Mouse (Mus musculus) liver, embryonic 14.5 days (tissue): ENCODE data around the gene Gpm6b.

ENCODE experiments used
- CTCF ChIP-seq: IDR thresholded peaks from 2 replicates; pipeline ENCODE4 v1.5.1; 2016; ENCODE audit warnings: antibody characterized with exemption, low read depth, control low read depth
- EP300 ChIP-seq: IDR thresholded peaks from 2 replicates; pipeline ENCODE4 v1.6.1; 2016; ENCODE audit warnings: antibody characterized with exemption, low read depth

- TF ChIP-seq CTCF (no peak), EP300 (no peak)
These were observed 196.1 kb downstream of the Gpm6b start for GRCm38 (mm10) chrX:166434812-166435211.
